Mouse (Mus musculus) hindbrain, postnatal 0 days (tissue): ENCODE measurements around the gene Lmbrd2. TPM values are rescaled to one million over a fixed set of nuclear protein-coding genes. Genes with fewer than 3 reads are reported as not detected.

Experiments
- ATAC-seq: fragments of 200-750 bp; cut with Nextera tagmentation; 2 replicates; pipeline ENCODE4 v1.8.0; 2017; ENCODE audit warnings: mild to moderate bottlenecking, moderate TSS enrichment, moderate library complexity
- DNase-seq: peaks from one replicate; pipeline ENCODE4 v3.0.0-alpha.2; 2015; ENCODE audit warnings: low spot score
- H3K27ac ChIP-seq: fragments of 300-500 bp; sonication (generic); 2 replicates; pipeline ENCODE4 v1.5.1; 2014; ENCODE audit warnings: mild to moderate bottlenecking
- H3K27me3 ChIP-seq: fragments of 300-500 bp; sonication (generic); 2 replicates; pipeline ENCODE4 v1.6.1; 2014; ENCODE audit warnings: low read length, mixed read lengths; ENCODE audit not compliant: insufficient read depth
- H3K36me3 ChIP-seq: fragments of 300-500 bp; sonication (generic); 2 replicates; pipeline ENCODE4 v1.6.1; 2014; ENCODE audit warnings: low read length, mixed read lengths; ENCODE audit not compliant: insufficient read depth
- H3K4me1 ChIP-seq: fragments of 300-500 bp; sonication (generic); 2 replicates; pipeline ENCODE4 v1.6.1; 2014; ENCODE audit warnings: antibody characterized with exemption, low read length, mixed read lengths; ENCODE audit not compliant: insufficient read depth
- H3K4me2 ChIP-seq: fragments of 300-500 bp; sonication (generic); 2 replicates; pipeline ENCODE4 v1.6.1; 2014; ENCODE audit warnings: low read depth, mild to moderate bottlenecking, low read length, moderate library complexity, mixed read lengths
- H3K4me3 ChIP-seq: fragments of 300-500 bp; sonication (generic); 2 replicates; pipeline ENCODE4 v1.5.1; 2014; ENCODE audit warnings: low read length
- H3K9ac ChIP-seq: fragments of 300-500 bp; sonication (generic); replicated peaks from 2 replicates; pipeline ENCODE4 v1.6.1; 2014; ENCODE audit warnings: mild to moderate bottlenecking, low read length, moderate library complexity, mixed read lengths
- H3K9me3 ChIP-seq: fragments of 300-500 bp; sonication (generic); 2 replicates; pipeline ENCODE4 v1.6.1; 2016; ENCODE audit warnings: low read length, mixed read lengths
- CTCF ChIP-seq: IDR thresholded peaks from 2 replicates; pipeline ENCODE4 v1.5.1; 2016; ENCODE audit warnings: antibody characterized with exemption, control low read depth, low read depth
- WGBS: fragments of 180-500 bp; shearing (Covaris S2); extraction: QIAGEN DNeasy Blood & Tissue Kit; methylation state at CpG from one replicate; pipeline ENCODE4 v1.1.7; 2014; 5-methylcytosine and 5-hydroxymethylcytosine counted together
- polyA plus RNA-seq: library from polyadenylated mRNA; unstranded; fragments of >200 nt; fragmentation: Nextera tagmentation; extraction: Ambion mirVana; gene quantifications from 2 replicates; pipeline ENCODE4 v1.2.1, GENCODE M21; 2015
- total RNA-seq: library from RNA; depleted of rRNA; stranded (reverse); fragments of >200 nt; gene quantifications from 2 replicates; pipeline ENCODE4 v1.2.3, GENCODE M21; 2014

The Lmbrd2 gene
- total and polyA plus RNA-seq, 2 experiments from 2014 or later, result 4.2 to 22.0 TPM

DNA sequence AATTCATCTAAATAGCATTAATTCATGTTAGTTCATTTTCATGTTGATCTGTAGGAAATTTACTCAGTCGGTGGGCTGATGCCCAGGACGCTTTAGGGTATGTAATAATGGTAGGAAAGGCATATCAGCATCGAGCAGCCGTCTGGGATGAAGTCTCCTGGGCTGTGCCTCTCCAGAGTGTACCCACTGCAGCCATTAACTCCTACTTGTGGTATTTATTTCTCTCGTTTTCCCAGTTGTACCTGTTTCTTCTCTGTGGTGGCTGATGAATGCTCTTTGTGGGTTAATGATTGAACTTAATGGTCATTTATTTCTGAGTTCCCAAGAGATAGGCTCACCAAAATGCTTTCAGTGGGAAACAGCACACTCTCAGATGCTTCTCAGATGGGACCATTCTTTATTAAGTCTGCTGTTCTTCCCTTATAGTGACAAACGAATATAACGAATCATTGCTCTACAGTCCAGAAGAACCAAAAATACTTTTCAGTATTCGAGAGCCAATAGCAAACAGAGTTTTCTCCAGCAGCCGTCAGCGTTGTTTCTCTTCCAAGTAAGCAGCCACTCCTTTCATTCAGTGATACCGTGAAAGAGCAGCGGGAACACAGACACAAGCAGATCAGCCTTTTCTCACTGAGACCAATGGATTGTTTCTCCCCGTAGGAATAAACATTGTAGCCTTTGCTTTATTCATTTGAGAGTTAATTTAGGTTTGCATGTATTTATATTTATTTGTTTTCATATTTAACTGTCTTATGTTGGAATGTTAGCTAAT is 33.9 kb upstream of the Lmbrd2 start:
- no peak for DNase-seq
- no peaks in the 10 kb centered on the region for H3K4me1 ChIP-seq
- no peak overlapping the region for H3K4me2 ChIP-seq
- H3K9ac ChIP-seq, result no peak overlapping the region
- H3K27ac ChIP-seq, result no peak overlapping the region
- H3K9me3 ChIP-seq, result no peaks in the 10 kb centered on the region
- ATAC-seq, result no peak
- no peak overlapping the region for H3K4me3 ChIP-seq
- peaks cover 22% of the 10 kb centered on the region; the same call in 1 of the 2 replicates for H3K36me3 ChIP-seq
- WGBS, result 81% methylated on average over 13 of the region's 13 CpGs
- H3K27me3 ChIP-seq, result no peaks in the 10 kb centered on the region
- TF ChIP-seq CTCF, result no peak

DNA sequence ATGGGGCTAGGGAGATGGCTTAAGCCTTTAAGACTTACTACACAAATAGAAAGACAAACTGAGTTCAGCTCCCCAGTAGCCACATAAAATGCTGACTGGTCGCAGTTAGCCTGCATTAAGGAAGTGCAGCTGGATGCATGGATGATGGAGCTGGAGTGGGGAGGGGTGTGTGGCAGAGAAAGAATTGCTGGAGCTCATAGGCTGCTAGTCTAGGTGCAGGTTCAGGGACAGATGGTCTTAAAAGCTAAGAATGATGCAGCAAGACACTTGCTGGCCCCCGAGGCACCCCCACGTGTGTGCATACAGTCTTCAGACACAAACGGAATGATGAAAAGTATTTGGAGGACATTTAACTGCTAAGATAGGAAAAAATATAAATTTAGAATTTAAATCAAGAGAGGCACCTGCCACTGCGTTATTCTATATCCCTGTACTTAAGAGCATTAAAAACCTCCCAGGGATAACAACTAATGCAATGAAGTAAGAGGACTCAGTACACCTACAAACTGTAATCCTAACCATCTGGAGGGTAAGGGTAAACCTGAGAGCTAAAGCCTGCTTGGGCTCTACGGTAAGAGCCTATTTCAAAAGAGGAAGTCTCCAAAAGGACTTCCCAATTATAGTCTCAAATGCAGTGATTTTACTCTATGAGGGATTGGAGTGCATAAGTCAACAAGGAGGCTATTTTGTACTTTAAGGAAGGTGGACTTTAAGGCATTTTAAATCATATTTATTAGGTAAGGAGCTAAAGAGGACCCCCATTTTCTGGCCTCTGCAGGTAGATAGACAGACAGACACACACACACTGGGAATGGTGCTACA is 29.6 kb upstream of the Lmbrd2 start:
- H3K9ac ChIP-seq, result no peak overlapping the region
- ATAC-seq, result no peak
- H3K4me1 ChIP-seq, result no peaks in the 10 kb centered on the region
- no peaks in the 10 kb centered on the region for H3K27me3 ChIP-seq
- no peak overlapping the region for H3K4me3 ChIP-seq
- no peak overlapping the region for H3K27ac ChIP-seq
- no peaks in the 10 kb centered on the region for H3K9me3 ChIP-seq
- H3K36me3 ChIP-seq, result peaks cover 37% of the 10 kb centered on the region; the same call in 1 of the 2 replicates
- DNase-seq, result no peak
- no peak overlapping the region for H3K4me2 ChIP-seq
- TF ChIP-seq CTCF, result no peak
- WGBS, result 80% methylated on average over 6 of the region's 6 CpGs

GRCm38 (mm10) chr15:9111648-9112047 is 28.7 kb upstream of the Lmbrd2 start:
- Histone ChIP-seq H3K36me3 (peaks cover 38% of the 10 kb centered on the region; the same call in 1 of the 2 replicates), H3K4me3 (no peak overlapping the region), H3K9ac (no peak overlapping the region), H3K4me2 (no peak overlapping the region), H3K27me3 (no peaks in the 10 kb centered on the region), H3K4me1 (no peaks in the 10 kb centered on the region), H3K27ac (no peak overlapping the region), H3K9me3 (no peaks in the 10 kb centered on the region)
- no peak for TF ChIP-seq CTCF
- 80% methylated on average over 3 of the region's 3 CpGs for WGBS
- DNase-seq (no peak), ATAC-seq (no peak)

DNA sequence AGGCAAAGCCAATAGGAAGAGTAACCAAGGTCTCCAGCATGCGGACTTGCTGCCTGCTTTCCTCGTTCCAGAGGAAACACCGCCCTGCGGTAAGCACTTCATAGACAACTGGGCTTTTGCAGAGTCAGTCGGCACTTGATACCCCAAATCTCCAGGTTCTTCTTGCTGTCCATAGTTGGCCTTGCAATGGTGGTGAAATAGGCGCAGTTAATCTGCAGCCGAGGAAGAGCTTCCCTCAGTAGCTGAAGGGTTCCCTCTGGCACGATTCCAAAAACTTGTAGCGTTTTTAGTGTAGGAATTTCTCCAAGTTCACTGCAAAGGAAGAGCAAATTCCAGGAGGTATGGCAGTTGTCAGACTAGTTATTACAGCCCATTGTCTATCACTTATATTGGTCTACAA is 26.8 kb upstream of the Lmbrd2 start:
- Histone ChIP-seq H3K27me3 (no peaks in the 10 kb centered on the region), H3K27ac (no peak overlapping the region), H3K4me3 (no peak overlapping the region), H3K4me2 (no peak overlapping the region), H3K36me3 (peaks cover 34% of the 10 kb centered on the region; the same call in 1 of the 2 replicates), H3K9me3 (no peaks in the 10 kb centered on the region), H3K4me1 (no peaks in the 10 kb centered on the region), H3K9ac (no peak overlapping the region)
- TF ChIP-seq CTCF, result no peak
- ATAC-seq (no peak), DNase-seq (peak; percentile 19)
- 75% methylated on average over 9 of the region's 9 CpGs for WGBS

DNA sequence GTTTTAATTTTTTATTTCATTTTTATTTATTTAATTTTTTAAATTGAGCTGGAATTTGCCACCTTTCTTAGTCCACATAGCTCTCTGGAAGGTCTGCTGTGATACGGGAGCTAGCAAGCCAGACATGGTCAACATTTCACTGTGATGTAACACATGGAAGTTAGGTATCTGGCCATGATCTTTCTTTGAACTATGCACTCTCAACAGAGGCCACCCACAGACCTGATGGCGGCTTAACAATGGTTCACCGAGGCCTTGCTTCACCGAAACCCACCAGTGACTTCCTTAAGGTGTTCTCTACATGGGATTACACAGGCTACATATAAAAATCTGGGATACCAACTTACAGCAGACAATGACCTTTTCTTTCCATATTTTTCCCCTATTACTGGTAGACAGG is 26.2 kb upstream of the Lmbrd2 start:
- Histone ChIP-seq H3K27ac (no peak overlapping the region), H3K4me2 (no peak overlapping the region), H3K9me3 (no peaks in the 10 kb centered on the region), H3K4me3 (no peak overlapping the region), H3K36me3 (peaks cover 37% of the 10 kb centered on the region; the same call in 1 of the 2 replicates), H3K9ac (no peak overlapping the region), H3K27me3 (no peaks in the 10 kb centered on the region), H3K4me1 (no peaks in the 10 kb centered on the region)
- no peak for DNase-seq
- 87% methylated on average over 4 of the region's 4 CpGs for WGBS
- ATAC-seq, result no peak
- no peak for TF ChIP-seq CTCF

DNA sequence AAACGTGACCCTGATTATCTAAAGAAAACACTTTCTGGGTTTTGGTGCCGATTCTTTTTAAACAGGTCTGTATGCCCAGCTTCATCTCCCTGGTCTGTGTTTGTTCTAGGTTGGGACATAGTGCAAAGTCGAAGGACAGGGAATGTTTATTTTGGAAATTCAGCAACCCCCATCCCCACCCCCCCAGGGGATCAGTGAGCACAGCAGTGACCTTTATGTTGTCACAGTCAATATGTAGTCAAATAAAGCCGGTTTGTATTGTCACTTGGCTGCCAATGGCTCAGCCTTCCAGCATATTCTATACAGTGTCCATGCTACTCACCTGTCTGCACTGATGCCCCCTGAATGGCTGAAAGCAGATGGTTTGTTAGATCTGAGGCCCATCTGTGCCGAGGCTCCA is 25.8 kb upstream of the Lmbrd2 start:
- ATAC-seq (no peak), DNase-seq (no peak)
- no peak overlapping the region for H3K27ac ChIP-seq
- no peak overlapping the region for H3K4me3 ChIP-seq
- 79% methylated on average over 5 of the region's 5 CpGs for WGBS
- H3K27me3 ChIP-seq, result no peaks in the 10 kb centered on the region
- no peak overlapping the region for H3K4me2 ChIP-seq
- H3K9me3 ChIP-seq, result no peaks in the 10 kb centered on the region
- peaks cover 37% of the 10 kb centered on the region; the same call in 1 of the 2 replicates for H3K36me3 ChIP-seq
- no peak overlapping the region for H3K9ac ChIP-seq
- no peak for TF ChIP-seq CTCF
- H3K4me1 ChIP-seq, result no peaks in the 10 kb centered on the region
